Mouse (Mus musculus): ENCODE results near the gene Iqsec1.

DNA sequence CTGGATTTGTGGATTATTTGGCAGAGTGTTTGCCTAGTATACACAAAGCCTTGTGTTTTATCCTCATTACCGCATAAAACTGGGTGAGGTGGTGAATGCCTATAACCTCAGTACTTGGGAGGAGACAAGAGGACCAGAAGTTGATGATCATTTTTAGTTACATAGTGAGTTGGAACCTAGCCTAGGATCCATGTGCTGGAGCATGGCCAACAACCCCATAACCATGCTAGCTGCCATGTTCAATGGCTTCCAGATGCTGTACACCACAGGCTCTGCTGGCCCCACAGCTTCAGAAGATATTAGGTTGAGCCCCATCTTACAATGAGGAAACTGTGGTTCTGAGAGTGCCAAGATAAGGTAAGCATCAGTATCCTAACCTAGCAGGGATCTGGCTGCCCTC lies 89.2 kb downstream of the Iqsec1 start:
- no peak for TF ChIP-seq CTCF (IDR thresholded peaks at IDR 0.05; ENCODE audit: low read depth, low read length)
- TF ChIP-seq POLR2A (IDR thresholded peaks at IDR 0.05; ENCODE audit: extremely low read depth, insufficient read depth, low read length), result no peak
